Mouse (Mus musculus) cerebral cortex, adult 2 months (tissue): ENCODE measurements around the gene Lrp5.

ENCODE experiments used
- WGBS: fragments of 180-500 bp; shearing (Covaris S2); methylation state at CpG from one replicate; pipeline ENCODE4 v1.1.7; 2018; 5-methylcytosine and 5-hydroxymethylcytosine counted together

The Lrp5 gene

DNA sequence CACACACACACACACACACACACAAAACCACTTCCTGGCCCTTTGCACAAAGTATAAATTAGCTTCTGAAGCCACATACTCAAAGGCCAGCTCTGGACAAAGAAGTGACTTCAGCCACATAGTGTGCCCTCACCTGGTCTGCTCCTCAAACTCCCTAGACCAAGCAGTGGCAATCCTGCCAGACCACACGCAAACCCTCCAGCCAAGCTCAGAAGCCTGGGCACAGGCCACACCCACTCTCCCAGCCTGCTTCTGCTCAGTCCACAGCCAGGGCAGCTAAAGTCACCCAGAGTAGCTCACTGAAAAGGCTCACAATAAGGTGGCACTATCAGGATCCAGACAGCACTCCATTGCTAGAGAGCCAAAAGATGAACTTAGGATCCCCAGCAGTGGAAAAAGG, 30.2 kb downstream of the Lrp5 start:
- WGBS = 78% methylated on average over 1 of the region's 1 CpGs

DNA sequence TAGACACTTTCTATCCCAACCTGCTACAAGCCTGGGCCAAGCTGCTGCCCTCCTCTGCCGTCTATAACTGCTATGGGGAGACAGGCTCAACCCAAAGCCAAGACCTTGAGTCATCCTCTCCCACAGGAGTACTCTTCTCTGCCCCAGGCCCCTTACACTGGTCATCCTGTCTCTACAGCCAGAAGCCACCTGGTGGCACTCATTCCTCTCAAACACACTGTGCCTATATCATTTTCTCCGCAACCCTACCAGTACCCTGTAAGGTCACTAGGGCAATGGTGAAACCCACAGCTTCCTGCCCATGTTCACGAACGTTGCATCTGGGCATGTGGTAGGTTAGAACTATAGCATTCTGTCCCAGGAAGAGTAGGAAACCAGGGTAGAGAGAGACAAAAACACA, 31.4 kb downstream of the Lrp5 start:
- 80% methylated on average over 4 of the region's 4 CpGs for WGBS

DNA sequence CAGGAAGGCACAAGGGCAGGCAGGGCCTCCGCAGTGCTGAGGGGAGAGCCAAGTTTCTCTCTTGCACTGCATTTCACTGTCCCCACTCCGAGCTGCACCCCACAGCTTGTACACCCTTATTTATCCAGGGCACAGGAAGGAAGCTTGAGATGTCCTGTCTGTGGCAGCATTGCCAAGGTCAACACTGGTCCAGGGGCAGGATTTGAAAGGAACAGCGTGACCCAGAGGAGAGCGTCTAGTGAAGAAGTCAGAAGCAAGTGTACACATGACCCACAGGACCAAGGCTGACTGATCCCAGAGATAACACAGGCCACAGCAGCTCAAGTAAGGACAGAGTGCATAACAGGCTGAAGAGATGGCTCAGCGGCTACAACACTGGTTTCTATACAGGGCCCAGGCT, 32.3 kb downstream of the Lrp5 start:
- 74% methylated on average over 5 of the region's 5 CpGs for WGBS

DNA sequence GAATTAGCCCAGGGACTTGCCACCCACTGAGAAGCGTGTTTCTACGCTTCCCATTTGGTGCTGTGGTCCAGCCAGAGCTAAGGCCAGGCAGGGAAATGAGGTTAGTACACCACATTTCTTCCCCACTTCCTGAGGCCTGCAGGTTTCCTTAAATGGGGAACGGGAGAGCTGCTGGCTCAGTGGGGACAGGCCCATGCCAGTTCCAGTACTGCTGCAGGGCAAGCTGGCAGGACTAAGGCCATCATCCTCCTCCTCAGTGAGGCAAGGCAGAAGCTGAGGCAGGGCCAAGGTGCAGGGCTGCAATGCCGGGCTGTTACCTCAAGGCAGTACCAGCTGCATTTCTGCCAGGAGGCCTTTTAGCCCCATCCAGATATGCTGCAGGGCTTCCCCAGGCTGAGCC, 32.9 kb downstream of the Lrp5 start:
- WGBS = 55% methylated on average over 4 of the region's 4 CpGs

DNA sequence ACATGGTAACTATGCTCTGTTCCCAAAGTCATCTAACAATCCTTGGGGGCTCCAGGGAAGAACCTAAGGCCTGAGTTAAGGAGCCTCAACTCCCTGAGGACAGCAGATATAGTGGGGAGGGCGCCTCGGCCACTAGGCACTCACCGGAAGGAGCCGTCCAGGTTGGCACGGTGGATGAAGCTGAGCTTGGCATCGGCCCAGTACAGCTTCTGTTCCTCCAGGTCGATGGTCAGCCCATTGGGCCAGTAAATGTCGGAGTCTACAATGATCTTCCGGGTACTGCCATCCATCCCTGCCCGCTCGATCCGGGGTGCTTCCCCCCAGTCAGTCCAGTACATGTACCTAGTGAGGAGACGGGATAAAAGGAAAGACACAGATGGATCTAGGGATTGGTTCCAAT, 34.4 kb downstream of the Lrp5 start:
- 98% methylated on average over 13 of the region's 13 CpGs for WGBS

DNA sequence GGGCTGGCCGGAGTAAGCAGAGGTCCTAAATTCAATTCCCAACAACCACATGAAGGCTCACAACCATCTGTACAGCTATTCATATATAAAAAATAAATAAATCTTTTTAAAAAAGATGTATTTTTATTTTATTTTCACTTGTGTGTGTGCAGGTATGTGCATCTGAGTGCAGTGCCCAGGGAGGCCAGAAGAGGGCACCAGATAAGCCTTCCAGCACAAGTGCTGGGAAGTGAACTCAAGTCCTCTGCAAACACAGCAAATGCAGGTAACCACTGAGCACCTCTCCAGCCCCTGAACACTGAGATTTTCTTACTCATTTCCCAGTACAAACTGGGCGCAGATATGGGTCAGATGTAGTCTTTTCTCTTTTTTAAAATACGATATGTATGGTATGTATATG, 35.1 kb downstream of the Lrp5 start:
- WGBS = 99% methylated on average over 3 of the region's 3 CpGs

DNA sequence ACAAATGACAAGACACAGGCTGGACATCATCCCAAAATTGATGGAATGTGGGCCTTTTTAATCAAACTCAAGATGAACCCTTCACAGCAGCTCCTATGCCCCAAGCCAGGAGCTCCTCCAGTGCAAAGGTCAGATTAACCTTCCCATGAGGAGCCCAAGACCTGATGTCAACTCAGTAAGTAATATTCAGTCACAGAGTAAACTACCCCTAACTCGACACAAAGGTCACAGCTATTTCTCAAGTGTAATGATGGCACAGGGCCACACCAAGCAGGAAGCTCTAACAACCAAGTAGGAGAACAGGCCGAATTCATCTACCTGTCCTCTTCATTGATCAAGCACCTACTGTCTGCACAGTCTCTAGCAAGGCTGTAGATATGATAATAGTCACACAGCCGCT, 35.9 kb downstream of the Lrp5 start:
- WGBS = 93% methylated on average over 3 of the region's 3 CpGs

DNA sequence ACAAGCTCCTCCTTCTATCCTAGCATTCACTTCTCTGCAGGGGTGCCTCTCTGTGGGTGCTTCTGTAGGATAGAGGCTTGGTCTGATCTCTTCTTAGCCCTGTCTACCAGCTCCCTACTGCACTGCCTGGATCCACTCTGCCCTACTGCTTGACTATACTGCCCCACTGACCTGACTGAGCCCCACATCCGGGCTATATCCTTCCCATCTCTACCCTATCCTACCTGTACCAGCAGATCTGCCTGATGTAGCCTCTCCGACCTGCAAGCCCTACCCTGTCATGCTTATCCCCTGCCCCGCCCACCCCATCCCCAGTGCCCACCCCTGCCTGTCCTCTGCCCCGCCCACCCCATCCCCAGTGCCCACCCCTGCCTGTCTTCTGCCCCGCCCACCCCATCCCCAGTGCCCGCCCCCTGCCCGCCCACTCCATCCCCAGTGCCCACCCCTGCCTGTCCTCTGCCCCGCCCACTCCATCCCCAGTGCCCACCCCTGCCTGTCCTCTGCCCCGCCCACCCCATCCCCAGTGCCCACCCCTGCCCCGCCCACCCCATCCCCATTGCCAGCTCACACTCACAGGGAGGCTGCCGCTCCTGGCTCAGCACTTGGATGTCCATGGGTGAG, 37.4 kb downstream of the Lrp5 start:
- WGBS = 69% methylated on average over 8 of the region's 11 CpGs

DNA sequence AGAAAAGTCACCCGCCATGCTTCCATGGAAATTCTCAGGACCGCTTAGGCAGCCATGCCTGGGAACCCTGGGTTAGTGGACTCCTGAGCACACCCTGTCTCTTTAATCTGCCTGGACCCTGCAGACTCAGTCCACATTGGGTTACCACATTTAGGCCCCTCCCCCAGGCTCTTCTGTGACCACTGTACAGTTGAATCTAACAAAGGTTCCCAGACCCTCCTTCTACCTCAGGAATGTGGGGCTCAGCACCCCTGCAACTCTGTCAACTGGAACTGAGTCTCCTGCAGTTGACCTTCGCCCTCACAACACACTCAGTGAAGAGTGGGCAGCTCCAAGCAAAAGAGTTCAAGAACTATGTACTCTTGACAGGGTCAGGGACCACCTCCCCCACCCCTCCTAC, 38.4 kb downstream of the Lrp5 start:
- WGBS = 96% methylated on average over 3 of the region's 3 CpGs

DNA sequence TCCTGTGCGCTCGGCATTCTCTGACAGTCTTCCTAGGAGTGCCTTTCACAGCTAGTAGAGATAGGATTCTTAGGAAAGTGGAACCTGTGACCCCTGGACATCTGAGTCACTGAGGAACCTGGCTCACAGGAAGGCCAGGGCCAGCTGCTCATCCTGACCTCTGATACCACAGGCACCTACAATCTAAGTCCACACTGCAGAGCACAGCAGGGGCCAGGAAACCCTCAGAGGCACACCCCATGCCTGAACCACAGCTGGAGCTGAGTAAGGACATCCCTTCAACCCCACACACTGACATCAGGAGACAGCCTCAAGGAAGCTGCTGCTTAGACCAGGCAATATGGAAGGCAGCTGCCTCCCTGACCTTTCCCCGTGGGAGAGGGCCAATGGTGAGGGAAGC, 40.6 kb downstream of the Lrp5 start:
- WGBS = 83% methylated on average over 3 of the region's 3 CpGs

DNA sequence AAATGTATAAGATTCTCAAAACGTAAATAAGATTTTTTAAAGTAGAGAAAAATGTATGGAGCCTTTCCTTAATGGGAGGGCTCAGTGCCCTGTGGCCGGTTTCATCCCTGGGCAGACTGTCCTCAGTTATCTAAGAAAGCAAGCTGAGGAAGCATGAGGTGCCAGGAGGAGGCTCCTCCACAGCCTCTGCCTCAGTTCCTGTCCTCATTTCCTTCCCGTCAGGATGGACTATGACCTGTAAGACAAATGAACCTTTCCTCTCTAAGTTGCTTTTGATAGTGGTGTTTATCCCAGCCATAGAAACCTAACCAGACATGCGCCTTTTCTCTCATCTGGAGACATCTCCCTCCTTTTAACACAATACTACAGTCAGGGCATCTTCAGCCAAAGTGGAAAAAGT, 41.0 kb downstream of the Lrp5 start:
- 86% methylated on average over 4 of the region's 4 CpGs for WGBS

DNA sequence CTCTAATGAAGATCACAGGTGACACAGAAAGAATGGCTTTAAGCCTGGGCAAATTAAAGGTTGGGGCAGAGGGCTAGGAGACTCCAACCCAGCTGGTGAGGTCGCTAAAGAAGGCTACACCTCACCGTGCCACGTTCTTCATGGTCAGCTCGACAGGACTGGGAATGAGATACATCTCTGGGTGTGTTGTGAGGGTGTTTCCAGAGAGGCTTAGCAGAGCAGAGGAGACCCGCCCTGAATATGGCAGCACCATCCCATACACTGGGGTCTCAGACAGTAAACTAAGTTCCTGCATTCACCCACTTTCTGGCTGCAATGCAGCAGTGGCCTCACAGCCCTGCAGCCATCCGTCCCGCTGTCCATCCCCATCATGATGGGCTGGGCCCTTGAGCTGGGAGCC, 46.8 kb downstream of the Lrp5 start:
- WGBS = 94% methylated on average over 7 of the region's 7 CpGs

DNA sequence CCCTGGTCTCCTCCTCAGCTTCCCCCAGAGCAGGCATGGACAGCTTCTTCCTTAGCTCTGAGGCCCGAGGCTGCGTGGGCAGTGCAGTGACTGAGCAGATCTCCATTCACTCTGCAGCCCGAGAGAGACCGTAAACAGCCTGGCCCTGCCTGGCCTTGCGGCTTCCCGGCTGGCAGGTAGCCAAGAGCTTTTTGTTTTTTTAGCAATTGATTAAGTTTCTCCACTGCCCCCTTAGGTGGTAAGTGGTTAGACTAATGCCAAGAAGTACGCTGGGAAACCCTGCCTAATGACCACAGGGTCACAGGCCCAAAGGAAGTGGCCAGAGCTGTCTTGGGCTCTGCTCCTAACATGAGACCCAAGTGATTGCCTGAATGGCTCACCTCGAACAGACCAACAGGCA, 47.7 kb downstream of the Lrp5 start:
- WGBS = 50% methylated on average over 8 of the region's 8 CpGs

DNA sequence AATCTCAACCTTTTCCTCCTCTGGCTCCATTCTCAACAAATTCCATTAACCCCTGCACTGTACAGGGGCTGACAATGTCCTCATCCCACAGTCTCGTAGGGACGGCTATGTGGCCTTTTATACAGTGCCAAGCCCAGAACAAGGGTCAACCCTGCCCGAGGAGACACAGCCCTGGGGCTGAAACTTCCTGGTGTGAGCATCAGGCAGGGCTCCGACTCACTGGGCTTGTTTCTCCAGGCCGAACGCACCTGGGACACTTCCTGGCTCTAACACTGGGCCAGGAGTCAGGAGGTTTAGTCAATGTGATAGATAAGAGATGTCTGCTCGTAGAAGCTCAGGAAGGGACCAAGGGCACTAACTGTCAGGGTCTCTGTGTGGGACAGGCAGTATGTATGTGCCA, 54.3 kb downstream of the Lrp5 start:
- WGBS = 83% methylated on average over 7 of the region's 7 CpGs

DNA sequence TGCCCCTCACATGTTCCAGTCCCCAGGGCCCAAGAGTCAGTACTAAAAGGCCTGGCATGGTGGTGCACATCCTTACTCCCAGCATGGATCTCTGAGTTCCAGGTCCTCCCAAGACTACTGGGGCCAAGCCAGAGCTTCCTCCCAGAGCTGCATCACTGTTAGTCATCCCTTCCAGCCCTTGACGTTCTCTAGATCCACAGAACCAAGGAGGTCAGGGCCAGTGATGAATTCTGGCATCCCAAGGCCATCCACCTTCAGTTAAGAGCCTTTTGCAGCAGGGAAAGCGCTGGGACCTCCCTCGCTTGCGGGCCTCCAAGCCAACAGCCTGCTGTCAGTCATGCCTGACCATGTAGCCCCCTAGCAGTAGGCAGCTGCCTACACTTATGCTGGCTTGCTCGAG, 54.9 kb downstream of the Lrp5 start:
- WGBS = 93% methylated on average over 5 of the region's 5 CpGs

DNA sequence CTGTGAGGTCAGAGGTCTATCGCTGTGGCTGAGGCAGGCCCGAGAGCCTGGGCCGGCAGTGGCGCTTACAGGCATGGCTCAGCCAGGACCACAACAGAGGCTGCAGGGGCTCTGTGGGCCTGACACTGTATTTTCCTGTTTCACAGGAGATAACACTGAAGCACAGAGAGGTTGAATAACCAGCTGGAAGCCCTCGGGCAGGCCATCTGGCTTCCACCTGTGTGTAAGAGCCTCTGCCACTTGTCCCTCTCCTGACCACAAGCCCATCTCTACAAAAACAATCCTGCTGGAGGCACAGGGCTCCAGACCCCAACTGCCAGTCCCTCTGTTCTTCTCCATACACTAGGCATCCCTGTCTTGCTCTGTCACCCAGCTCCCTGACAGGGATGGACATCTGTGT, 55.9 kb downstream of the Lrp5 start:
- 86% methylated on average over 5 of the region's 5 CpGs for WGBS

DNA sequence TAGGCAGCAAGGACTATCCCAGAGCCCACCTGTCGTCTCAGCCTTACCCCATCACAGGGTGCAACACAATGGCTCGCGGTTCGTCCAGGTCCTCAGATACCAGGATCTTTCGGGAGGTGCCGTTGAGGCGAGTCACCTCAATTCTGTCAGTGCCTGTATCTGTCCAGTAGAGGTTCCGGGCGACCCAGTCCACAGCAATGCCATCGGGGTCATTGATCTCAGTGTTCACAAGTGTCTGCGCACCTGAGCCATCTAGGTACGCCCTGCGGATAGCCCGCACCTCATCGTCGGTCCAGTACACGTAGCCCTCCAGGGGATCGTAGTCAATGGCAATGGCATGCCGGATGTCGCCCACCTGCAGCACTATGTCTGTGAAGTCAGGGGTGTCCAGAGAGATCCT, 56.3 kb downstream of the Lrp5 start:
- WGBS = 96% methylated on average over 20 of the region's 20 CpGs

DNA sequence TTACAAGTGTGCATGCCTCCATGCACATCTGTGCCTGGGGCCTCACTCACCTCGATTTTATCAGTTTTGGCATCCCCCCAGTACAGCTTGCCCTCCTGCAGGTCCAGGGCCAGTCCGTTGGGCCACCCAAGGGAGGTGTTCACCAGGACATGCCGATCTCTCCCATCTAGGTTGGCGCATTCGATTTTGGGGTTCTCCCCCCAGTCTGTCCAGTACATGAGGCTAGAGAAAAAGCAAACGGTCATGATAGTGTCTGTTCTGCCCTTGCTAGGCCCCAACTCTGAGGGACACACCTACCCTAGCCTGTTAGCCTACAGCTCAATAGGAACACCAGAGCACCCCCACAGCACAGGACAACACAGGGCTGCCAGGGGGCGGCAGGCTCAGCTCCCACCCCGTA, 58.1 kb downstream of the Lrp5 start:
- WGBS = 91% methylated on average over 8 of the region's 8 CpGs

DNA sequence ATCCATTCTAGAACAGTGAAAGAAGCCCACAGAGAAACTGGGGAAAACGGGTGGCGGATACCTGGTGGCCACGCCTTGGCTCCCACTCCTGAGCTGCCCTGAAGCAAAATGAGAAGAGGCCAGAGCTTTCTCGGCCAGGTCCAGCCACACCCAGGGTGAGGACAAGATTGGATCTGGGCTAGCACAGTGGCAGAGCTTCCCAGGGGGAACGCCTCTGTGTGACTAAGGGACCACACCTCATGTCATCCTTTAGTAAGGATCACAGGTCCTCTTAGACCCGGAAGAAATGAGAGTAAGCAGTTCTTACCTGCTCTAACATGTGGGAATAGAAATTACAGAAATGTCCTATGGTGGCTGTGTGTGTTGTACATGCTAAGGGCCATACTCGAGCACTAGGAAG, 61.3 kb downstream of the Lrp5 start:
- WGBS = 92% methylated on average over 7 of the region's 7 CpGs

DNA sequence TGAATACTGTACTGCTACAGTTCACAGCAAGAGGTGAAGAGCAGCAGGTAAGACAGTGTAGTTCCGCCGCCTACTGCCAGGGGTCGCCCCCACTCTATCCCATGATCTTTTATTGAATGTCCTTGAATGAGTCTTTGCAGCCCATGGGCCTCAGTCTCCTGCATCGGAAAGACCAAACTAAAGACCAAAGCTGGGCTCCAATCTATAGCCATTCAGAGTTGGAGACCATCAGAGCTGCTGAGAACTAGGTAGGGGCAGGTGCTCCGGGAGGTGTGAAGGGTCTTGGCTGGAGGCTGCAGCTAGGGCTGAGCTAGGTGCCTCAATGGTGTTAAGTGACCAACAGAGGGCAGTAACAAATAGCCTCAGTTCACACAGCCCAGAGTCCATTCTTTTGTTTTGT, 62.5 kb downstream of the Lrp5 start:
- 63% methylated on average over 5 of the region's 5 CpGs for WGBS

DNA sequence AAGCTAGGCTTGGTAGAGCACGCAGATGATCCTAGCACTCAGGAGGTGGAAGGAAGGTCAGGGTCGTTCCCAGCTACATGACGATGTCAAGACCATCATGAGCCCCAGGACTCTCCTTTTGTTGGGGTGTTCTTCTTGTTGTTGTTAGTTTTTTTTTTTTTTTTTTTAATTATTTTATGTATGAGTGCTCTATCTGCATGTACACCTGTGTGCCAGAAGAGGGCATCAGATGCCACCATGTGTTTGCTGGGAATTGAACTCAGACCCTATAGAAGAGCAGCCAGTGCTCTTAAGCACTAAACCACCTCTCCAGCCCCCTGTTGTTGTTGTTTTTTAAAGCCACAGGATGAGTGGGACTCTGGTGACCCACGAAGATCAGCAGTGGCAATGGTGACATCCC, 63.1 kb downstream of the Lrp5 start:
- WGBS = 95% methylated on average over 4 of the region's 4 CpGs

DNA sequence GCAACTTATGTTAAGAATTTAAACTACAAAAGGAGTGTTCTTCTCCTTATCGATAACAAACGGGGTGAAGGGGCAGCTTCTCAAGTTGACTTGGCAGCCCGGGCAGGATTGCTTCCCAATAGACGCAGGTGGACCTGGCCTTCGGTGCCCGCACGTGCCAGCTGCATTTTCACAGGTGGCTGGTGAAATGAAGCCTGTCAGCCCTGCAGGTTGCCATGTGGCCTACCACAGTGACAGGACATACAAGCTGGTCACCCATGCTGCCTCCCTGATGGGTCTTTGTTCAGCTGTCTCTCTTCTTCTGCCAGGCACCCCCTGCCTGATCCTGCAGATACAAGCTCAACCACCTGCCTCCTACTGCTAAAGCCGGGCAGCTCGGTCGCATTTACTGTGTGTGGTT, 65.5 kb downstream of the Lrp5 start:
- 92% methylated on average over 10 of the region's 10 CpGs for WGBS

DNA sequence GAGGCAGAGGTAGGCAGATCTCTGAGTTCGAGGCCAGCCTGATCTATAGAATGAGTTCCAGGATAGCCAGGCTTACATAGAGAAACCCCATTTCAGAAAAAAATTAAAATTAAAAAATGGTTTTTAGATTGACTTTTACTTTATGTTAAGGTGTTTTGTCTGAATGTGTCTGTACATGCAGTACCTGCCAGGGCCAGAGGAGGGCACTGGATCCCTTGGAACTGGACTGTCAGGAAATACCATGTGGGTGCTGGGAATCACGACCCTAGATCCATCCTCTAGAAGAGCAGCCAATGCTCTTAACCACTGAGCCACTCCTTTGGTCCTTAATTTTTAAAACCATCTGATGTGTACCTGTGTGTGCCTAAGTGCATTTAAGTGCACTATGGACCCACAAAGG, 67.0 kb downstream of the Lrp5 start:
- 95% methylated on average over 2 of the region's 2 CpGs for WGBS

DNA sequence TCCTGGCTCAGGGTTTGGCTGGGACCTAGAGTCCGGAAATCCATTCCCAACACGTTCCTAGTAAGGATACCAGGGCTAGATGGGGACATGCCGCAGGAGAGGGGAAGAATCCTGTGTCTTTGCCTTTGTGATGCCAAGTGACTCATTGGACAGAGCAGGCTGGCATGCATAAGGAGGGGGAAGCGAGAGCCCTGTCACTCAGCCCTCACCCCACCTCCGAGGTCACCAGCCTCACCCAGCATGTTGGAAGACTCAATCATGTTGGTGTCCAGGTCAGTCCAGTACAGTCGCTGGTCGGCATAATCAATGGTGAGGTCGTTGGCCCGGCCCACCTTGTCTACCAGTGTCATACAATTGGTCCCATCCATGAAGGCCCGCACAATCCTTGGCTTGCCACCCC, 72.4 kb downstream of the Lrp5 start:
- WGBS = 94% methylated on average over 10 of the region's 10 CpGs
